Mouse (Mus musculus): Measurements from ENCODE around the gene Pacsin1. TPM values are rescaled to one million over a fixed set of nuclear protein-coding genes. Genes with fewer than 3 reads are reported as not detected.

Pacsin1 gene
- polyA plus RNA-seq, 1 experiment from 2014 or later, result 6.7 TPM

- peaks cover 27% of the 10 kb centered on the region for H3K27me3 ChIP-seq
- H3K9ac ChIP-seq (replicated peaks), result no peak overlapping the region
- no peak overlapping the region for H3K27ac ChIP-seq (replicated peaks)
- no peaks in the 10 kb centered on the region for H3K9me3 ChIP-seq
- H3K36me3 ChIP-seq, result no peaks in the 10 kb centered on the region
- H3K4me3 ChIP-seq, result no peak overlapping the region
- H3K4me2 ChIP-seq (replicated peaks), result no peak overlapping the region
- WGBS, result 80% methylated on average over 14 of the region's 14 CpGs
- ATAC-seq (ENCODE audit: low FRiP score, low read depth), result no peak
- 0 out of 2 replicates have a peak, but pooled peaks cover under 1% of the 10 kb centered on the region for H3K4me1 ChIP-seq
Observed at GRCm38 (mm10) chr17:27690993-27691693, 35.8 kb downstream of the Pacsin1 start.

GRCm38 (mm10) chr17:27699641-27700244 is 44.4 kb downstream of the Pacsin1 start:
- H3K36me3 ChIP-seq, result no peaks in the 10 kb centered on the region
- H3K9me3 ChIP-seq, result peaks cover 4% of the 10 kb centered on the region; the same call in 1 of the 2 replicates
- WGBS, result 90% methylated on average over 17 of the region's 17 CpGs
- H3K9ac ChIP-seq (replicated peaks), result no peak overlapping the region
- H3K4me1 ChIP-seq, result peaks cover 6% of the 10 kb centered on the region; the same call in 1 of the 2 replicates
- no peak overlapping the region for H3K27ac ChIP-seq (replicated peaks)
- H3K4me3 ChIP-seq, result no peak overlapping the region
- ATAC-seq (ENCODE audit: low FRiP score, low read depth), result no peak
- H3K27me3 ChIP-seq, result peaks cover 8% of the 10 kb centered on the region
- H3K4me2 ChIP-seq (replicated peaks), result no peak overlapping the region

GRCm38 (mm10) chr17:27700812-27701211 is 45.5 kb downstream of the Pacsin1 start:
- Histone ChIP-seq H3K9ac (replicated peaks) (no peak overlapping the region), H3K4me3 (no peak overlapping the region), H3K36me3 (no peaks in the 10 kb centered on the region), H3K4me1 (peaks cover 6% of the 10 kb centered on the region; the same call in 1 of the 2 replicates), H3K4me2 (replicated peaks) (no peak overlapping the region), H3K27ac (replicated peaks) (no peak overlapping the region), H3K27me3 (peaks cover 18% of the 10 kb centered on the region), H3K9me3 (peaks cover 4% of the 10 kb centered on the region; the same call in 1 of the 2 replicates)
- no peak for ATAC-seq (ENCODE audit: low FRiP score, low read depth)
- WGBS, result 67% methylated on average over 2 of the region's 2 CpGs

- H3K9me3 ChIP-seq, result peaks cover 4% of the 10 kb centered on the region; the same call in 1 of the 2 replicates
- peaks cover 27% of the 10 kb centered on the region for H3K27me3 ChIP-seq
- no peak overlapping the region for H3K27ac ChIP-seq (replicated peaks)
- no peak overlapping the region for H3K4me2 ChIP-seq (replicated peaks)
- no peak overlapping the region for H3K9ac ChIP-seq (replicated peaks)
- ATAC-seq (ENCODE audit: low FRiP score, low read depth), result no peak
- WGBS, result 69% methylated on average over 6 of the region's 6 CpGs
- H3K36me3 ChIP-seq, result no peaks in the 10 kb centered on the region
- no peak overlapping the region for H3K4me3 ChIP-seq
- H3K4me1 ChIP-seq, result peaks cover 6% of the 10 kb centered on the region; the same call in 1 of the 2 replicates
Observed at GRCm38 (mm10) chr17:27701856-27702255, 46.5 kb downstream of the Pacsin1 start.

- Histone ChIP-seq H3K27me3 (peaks cover 34% of the 10 kb centered on the region), H3K9ac (replicated peaks) (no peak overlapping the region; the same call in 1 of the 2 replicates), H3K4me1 (peaks cover 6% of the 10 kb centered on the region; the same call in 1 of the 2 replicates), H3K4me3 (peak overlapping the region; percentile 32), H3K27ac (replicated peaks) (no peak overlapping the region), H3K36me3 (no peaks in the 10 kb centered on the region), H3K4me2 (replicated peaks) (peak overlapping the region; percentile 55), H3K9me3 (peaks cover 4% of the 10 kb centered on the region; the same call in 1 of the 2 replicates)
- ATAC-seq (ENCODE audit: low FRiP score, low read depth), result no peak
- WGBS, result under 1% methylated on average over 33 of the region's 34 CpGs
Observed at GRCm38 (mm10) chr17:27702518-27702917, 47.2 kb downstream of the Pacsin1 start.

- WGBS, result 66% methylated on average over 5 of the region's 5 CpGs
- Histone ChIP-seq H3K4me2 (replicated peaks) (no peak overlapping the region), H3K36me3 (no peaks in the 10 kb centered on the region)
Observed at GRCm38 (mm10) chr17:27703961-27704621, 48.8 kb downstream of the Pacsin1 start.

GRCm38 (mm10) chr17:27705661-27706060 is 50.4 kb downstream of the Pacsin1 start:
- WGBS, result 41% methylated on average over 8 of the region's 10 CpGs
- Histone ChIP-seq H3K4me3 (no peak overlapping the region), H3K27me3 (peaks cover 41% of the 10 kb centered on the region), H3K4me2 (replicated peaks) (no peak overlapping the region), H3K9ac (replicated peaks) (no peak overlapping the region), H3K9me3 (no peaks in the 10 kb centered on the region), H3K4me1 (peaks cover 16% of the 10 kb centered on the region; the same call in 1 of the 2 replicates), H3K36me3 (no peaks in the 10 kb centered on the region), H3K27ac (replicated peaks) (no peak overlapping the region)
- ATAC-seq (ENCODE audit: low FRiP score, low read depth), result no peak

More at GRCm38 (mm10) chr17:27703961-27704621, 48.8 kb downstream of the Pacsin1 start:
- Histone ChIP-seq H3K4me3 (no peak overlapping the region), H3K4me1 (peaks cover 16% of the 10 kb centered on the region; the same call in 1 of the 2 replicates), H3K9ac (replicated peaks) (no peak overlapping the region), H3K27ac (replicated peaks) (no peak overlapping the region), H3K27me3 (peaks cover 41% of the 10 kb centered on the region), H3K9me3 (peaks cover 4% of the 10 kb centered on the region; the same call in 1 of the 2 replicates)
- no peak for ATAC-seq (ENCODE audit: low FRiP score, low read depth)

- peak; percentile 90 for ATAC-seq (ENCODE audit: low FRiP score, low read depth)
- peak overlapping the region; percentile 33 for H3K4me3 ChIP-seq
- H3K9ac ChIP-seq (replicated peaks), result peak overlapping the region; percentile 41; the same call in 1 of the 2 replicates
- no peak overlapping the region for H3K27ac ChIP-seq (replicated peaks)
- H3K36me3 ChIP-seq, result no peaks in the 10 kb centered on the region
- H3K27me3 ChIP-seq, result peaks cover 41% of the 10 kb centered on the region
- H3K9me3 ChIP-seq, result no peaks in the 10 kb centered on the region
- peak overlapping the region; percentile 58 for H3K4me2 ChIP-seq (replicated peaks)
- peaks cover 10% of the 10 kb centered on the region; the same call in 1 of the 2 replicates for H3K4me1 ChIP-seq
- 4% methylated on average over 25 of the region's 25 CpGs for WGBS
Observed at GRCm38 (mm10) chr17:27707954-27708661, 52.8 kb downstream of the Pacsin1 start.

GRCm38 (mm10) chr17:27709650-27710049 is 54.3 kb downstream of the Pacsin1 start:
- Histone ChIP-seq H3K27ac (replicated peaks) (no peak overlapping the region), H3K27me3 (peaks cover 34% of the 10 kb centered on the region), H3K9me3 (no peaks in the 10 kb centered on the region), H3K4me3 (no peak overlapping the region), H3K4me2 (replicated peaks) (no peak overlapping the region), H3K9ac (replicated peaks) (no peak overlapping the region), H3K36me3 (no peaks in the 10 kb centered on the region), H3K4me1 (peaks cover 10% of the 10 kb centered on the region; the same call in 1 of the 2 replicates)
- 72% methylated on average over 5 of the region's 5 CpGs for WGBS
- ATAC-seq (ENCODE audit: low FRiP score, low read depth), result no peak

- Histone ChIP-seq H3K9ac (replicated peaks) (no peak overlapping the region), H3K4me2 (replicated peaks) (no peak overlapping the region), H3K27me3 (peaks cover 12% of the 10 kb centered on the region), H3K4me3 (no peak overlapping the region), H3K4me1 (peaks cover 20% of the 10 kb centered on the region), H3K27ac (replicated peaks) (no peak overlapping the region), H3K36me3 (no peaks in the 10 kb centered on the region), H3K9me3 (no peaks in the 10 kb centered on the region)
- WGBS, result 85% methylated on average over 1 of the region's 1 CpGs
- ATAC-seq (ENCODE audit: low FRiP score, low read depth), result no peak
Observed at GRCm38 (mm10) chr17:27712832-27713231, 57.5 kb downstream of the Pacsin1 start.

- H3K27ac ChIP-seq (replicated peaks), result no peak overlapping the region
- 2% methylated on average over 16 of the region's 16 CpGs for WGBS
- peak overlapping the region; percentile 28 for H3K4me3 ChIP-seq
Observed at GRCm38 (mm10) chr17:27716804-27717203, 61.5 kb downstream of the Pacsin1 start.

More at GRCm38 (mm10) chr17:27716804-27717203, 61.5 kb downstream of the Pacsin1 start:
- H3K9ac ChIP-seq (replicated peaks), result peak overlapping the region; percentile 34; the same call in 1 of the 2 replicates
- peaks cover 24% of the 10 kb centered on the region for H3K27me3 ChIP-seq
- no peaks in the 10 kb centered on the region for H3K36me3 ChIP-seq
- H3K9me3 ChIP-seq, result no peaks in the 10 kb centered on the region
- peak; percentile 72; the same call in 1 of the 2 replicates for ATAC-seq (ENCODE audit: low FRiP score, low read depth)
- peaks cover 18% of the 10 kb centered on the region for H3K4me1 ChIP-seq
- peak overlapping the region; percentile 53 for H3K4me2 ChIP-seq (replicated peaks)

Measured in midbrain, embryonic 12.5 days (tissue).